Mouse (Mus musculus) heart, postnatal 0 days (tissue): ENCODE results near the gene Ccdc194. TPM values are rescaled to one million over a fixed set of nuclear protein-coding genes. Genes with fewer than 3 reads are reported as not detected.
"Not testable (repeated sequence)": the region's sequence is repeated elsewhere in the genome, so short reads cannot be mapped to it uniquely, and the experiment has no call there.

Source experiments
- ATAC-seq: fragments of 200-750 bp; cut with Nextera tagmentation; 2 replicates; pipeline ENCODE4 v1.8.0; 2017; ENCODE audit warnings: low read depth, moderate number of reproducible peaks, moderate library complexity; ENCODE audit not compliant: insufficient read depth
- DNase-seq: peaks from one replicate; pipeline ENCODE4 v3.0.0-alpha.2; 2016; ENCODE audit warnings: low spot score
- H3K27ac ChIP-seq: fragments of 300-500 bp; sonication (generic); 2 replicates; pipeline ENCODE4 v1.5.1; 2014; ENCODE audit warnings: low read depth, mild to moderate bottlenecking
- H3K27me3 ChIP-seq: fragments of 300-500 bp; sonication (generic); 2 replicates; pipeline ENCODE4 v1.6.1; 2014; ENCODE audit warnings: low read length, mixed read lengths; ENCODE audit not compliant: control insufficient read depth, insufficient read depth
- H3K36me3 ChIP-seq: fragments of 300-500 bp; sonication (generic); replicated peaks from 2 replicates; pipeline ENCODE4 v1.6.1; 2014; ENCODE audit warnings: low read length, mixed read lengths; ENCODE audit not compliant: control insufficient read depth, insufficient read depth
- H3K4me1 ChIP-seq: fragments of 300-500 bp; sonication (generic); 2 replicates; pipeline ENCODE4 v1.6.1; 2014; ENCODE audit warnings: antibody characterized with exemption; ENCODE audit not compliant: control insufficient read depth, insufficient read depth
- H3K4me2 ChIP-seq: fragments of 300-500 bp; sonication (generic); 2 replicates; pipeline ENCODE4 v1.6.1; 2014; ENCODE audit warnings: low read depth, mild to moderate bottlenecking, low read length, moderate library complexity
- H3K4me3 ChIP-seq: fragments of 300-500 bp; sonication (generic); 2 replicates; pipeline ENCODE4 v1.5.1; 2014; ENCODE audit warnings: low read depth, low read length
- H3K9ac ChIP-seq: fragments of 300-500 bp; sonication (generic); replicated peaks from 2 replicates; pipeline ENCODE4 v1.6.1; 2014; ENCODE audit warnings: low read depth, low read length, mixed read lengths
- H3K9me3 ChIP-seq: fragments of 300-500 bp; sonication (generic); replicated peaks from 2 replicates; pipeline ENCODE4 v1.6.1; 2016; ENCODE audit warnings: low read length; ENCODE audit not compliant: control insufficient read depth
- CTCF ChIP-seq: IDR thresholded peaks from 2 replicates; pipeline ENCODE4 v1.5.1; 2016; ENCODE audit warnings: antibody characterized with exemption, control low read depth, low read depth
- EP300 ChIP-seq: IDR thresholded peaks from 2 replicates; pipeline ENCODE4 v1.6.1; 2016; ENCODE audit warnings: antibody characterized with exemption, low read depth
- WGBS: fragments of 180-500 bp; shearing (Covaris S2); extraction: QIAGEN DNeasy Blood & Tissue Kit; methylation state at CpG from one replicate; pipeline ENCODE4 v1.1.7; 2014; 5-methylcytosine and 5-hydroxymethylcytosine counted together
- polyA plus RNA-seq: library from polyadenylated mRNA; unstranded; fragments of >200 nt; fragmentation: Nextera tagmentation; extraction: Ambion mirVana; gene quantifications from 2 replicates; pipeline ENCODE4 v1.2.1, GENCODE M21; 2015
- total RNA-seq: library from RNA; depleted of rRNA; stranded (reverse); fragments of >200 nt; gene quantifications from 2 replicates; pipeline ENCODE4 v1.2.3, GENCODE M21; 2014; ENCODE audit warnings: low replicate concordance

The Ccdc194 gene
- total and polyA plus RNA-seq, 2 experiments from 2014 or later: 0.12 TPM; not detected in 1

DNA sequence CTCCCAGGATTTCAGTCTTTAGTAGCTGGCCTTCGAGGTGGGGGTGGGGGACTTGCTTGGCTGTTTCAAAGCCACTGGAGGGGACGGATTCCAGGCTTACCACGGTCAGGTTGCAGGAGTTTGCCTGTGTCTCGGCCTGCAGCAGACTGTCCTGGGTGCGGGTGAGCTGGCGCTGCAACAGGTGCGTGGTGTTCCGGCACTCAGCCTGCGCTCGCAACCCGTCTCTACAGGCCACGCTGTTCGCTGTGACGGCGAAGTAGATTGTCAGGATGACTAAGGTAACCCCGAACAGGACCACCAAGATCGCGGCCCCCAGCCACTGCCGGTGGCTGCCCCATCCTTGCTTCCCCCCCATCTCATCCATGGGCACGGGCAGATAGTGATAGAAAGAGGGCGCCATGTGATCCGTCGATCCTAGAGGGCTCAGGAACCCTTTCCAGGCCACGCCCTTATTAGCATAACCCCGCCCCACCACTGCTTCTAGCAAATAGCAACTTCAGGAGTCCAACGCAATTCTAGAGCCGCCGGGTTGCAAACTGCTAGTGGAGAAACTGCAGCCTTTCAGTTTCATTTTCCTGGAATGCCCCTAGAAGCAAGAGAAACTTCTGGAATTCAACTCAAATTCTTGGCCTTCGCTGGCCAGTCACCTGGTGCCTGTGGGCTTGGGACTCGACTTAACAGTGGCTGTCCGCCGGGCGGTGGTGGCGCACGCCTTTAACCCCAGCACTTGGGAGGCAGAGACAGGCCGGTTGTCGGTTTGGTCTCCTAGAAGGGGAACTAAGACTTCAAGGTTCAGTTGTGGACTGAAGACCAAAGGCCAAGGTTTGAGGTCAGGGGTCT is 11.7 kb upstream of the Ccdc194 start, which contains the start of gene Bst2:
TSS of gene Bst2 (minus strand) at position 429 of the 840 bp plus-strand sequence.
- DNase-seq: peak; percentile 93
- H3K9me3 ChIP-seq: no peaks in the 10 kb centered on the region
- no peaks in the 10 kb centered on the region for H3K27me3 ChIP-seq
- H3K36me3 ChIP-seq: no peaks in the 10 kb centered on the region; the same call in 1 of the 2 replicates
- peaks cover 10% of the 10 kb centered on the region; the same call in 1 of the 2 replicates for H3K4me1 ChIP-seq
- H3K4me2 ChIP-seq: peak within 1 kb of the TSS; percentile 69
- H3K27ac ChIP-seq: peak within 1 kb of the TSS; percentile 77
- ATAC-seq: peak; percentile 90
- TF ChIP-seq CTCF (no peak), EP300 (no peak; the same call in 1 of the 2 replicates)
- WGBS: 3% methylated on average over 37 of the region's 37 CpGs
- H3K9ac ChIP-seq: peak within 1 kb of the TSS; percentile 56
- peak within 1 kb of the TSS; percentile 58 for H3K4me3 ChIP-seq

DNA sequence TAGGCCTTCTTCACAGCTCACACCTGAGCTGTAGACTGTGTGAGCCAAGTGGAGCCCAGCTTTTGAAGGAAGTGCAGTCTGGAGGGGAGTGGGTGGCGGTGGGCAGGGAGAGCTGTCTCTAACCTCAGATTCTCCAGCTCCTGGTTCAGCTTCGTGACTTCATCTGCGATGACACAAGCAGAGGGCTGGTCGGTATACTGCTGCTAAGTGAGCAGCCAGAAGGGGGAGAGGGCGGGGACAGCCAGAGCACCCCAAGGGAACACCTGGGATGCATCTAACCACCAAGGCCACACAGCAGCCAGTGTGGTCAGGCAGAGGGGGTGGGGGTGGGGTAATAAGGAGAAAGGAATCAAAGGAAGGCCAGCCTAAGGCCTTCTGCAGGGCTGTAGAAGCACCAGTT is 10.2 kb upstream of the Ccdc194 start:
- peak overlapping the region; percentile 69 for H3K4me2 ChIP-seq
- peaks cover 10% of the 10 kb centered on the region; the same call in 1 of the 2 replicates for H3K4me1 ChIP-seq
- DNase-seq (no peak), ATAC-seq (no peak)
- no peak overlapping the region for H3K27ac ChIP-seq
- H3K36me3 ChIP-seq: no peaks in the 10 kb centered on the region; the same call in 1 of the 2 replicates
- H3K27me3 ChIP-seq: no peaks in the 10 kb centered on the region
- peak overlapping the region; percentile 58 for H3K4me3 ChIP-seq
- peak overlapping the region; percentile 56; the same call in 1 of the 2 replicates for H3K9ac ChIP-seq
- TF ChIP-seq CTCF (no peak), EP300 (no peak)
- 68% methylated on average over 5 of the region's 5 CpGs for WGBS
- no peaks in the 10 kb centered on the region for H3K9me3 ChIP-seq

DNA sequence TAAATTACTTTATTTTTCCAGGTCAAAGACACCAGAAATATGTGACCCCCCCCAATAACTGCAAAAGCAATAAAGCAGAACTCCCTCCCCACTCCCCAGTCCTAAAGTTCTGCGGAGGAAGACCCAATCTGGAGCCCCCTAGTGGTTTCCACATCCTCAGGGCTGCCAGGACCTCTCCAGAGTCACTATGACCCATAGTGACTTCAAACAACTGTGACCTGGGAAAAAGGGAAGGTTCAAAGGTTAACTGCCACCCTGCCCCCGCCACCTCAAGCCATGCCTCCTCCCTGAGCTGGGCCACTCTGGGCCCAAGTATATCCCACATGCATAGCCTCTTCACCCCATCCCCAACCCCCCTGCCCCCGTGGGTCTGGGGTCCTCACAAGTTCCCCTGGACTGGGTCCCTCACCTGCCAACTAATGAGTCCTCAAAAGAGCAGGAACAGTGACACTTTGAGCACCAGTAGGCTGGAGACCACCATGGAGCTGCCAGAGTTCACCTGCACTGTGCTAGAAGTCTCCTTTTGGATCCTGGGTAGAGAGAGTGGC is 8.8 kb upstream of the Ccdc194 start:
- H3K36me3 ChIP-seq: no peaks in the 10 kb centered on the region; the same call in 1 of the 2 replicates
- H3K4me2 ChIP-seq: no peak overlapping the region
- ATAC-seq (no peak), DNase-seq (no peak)
- H3K27me3 ChIP-seq: no peaks in the 10 kb centered on the region
- peak; percentile 11; the same call in 1 of the 2 replicates for TF ChIP-seq CTCF
- no peak for TF ChIP-seq EP300
- no peaks in the 10 kb centered on the region for H3K9me3 ChIP-seq
- H3K27ac ChIP-seq: no peak overlapping the region
- H3K4me3 ChIP-seq: no peak overlapping the region
- WGBS: 44% methylated on average over 3 of the region's 3 CpGs
- no peak overlapping the region for H3K9ac ChIP-seq
- H3K4me1 ChIP-seq: peaks cover 10% of the 10 kb centered on the region; the same call in 1 of the 2 replicates

DNA sequence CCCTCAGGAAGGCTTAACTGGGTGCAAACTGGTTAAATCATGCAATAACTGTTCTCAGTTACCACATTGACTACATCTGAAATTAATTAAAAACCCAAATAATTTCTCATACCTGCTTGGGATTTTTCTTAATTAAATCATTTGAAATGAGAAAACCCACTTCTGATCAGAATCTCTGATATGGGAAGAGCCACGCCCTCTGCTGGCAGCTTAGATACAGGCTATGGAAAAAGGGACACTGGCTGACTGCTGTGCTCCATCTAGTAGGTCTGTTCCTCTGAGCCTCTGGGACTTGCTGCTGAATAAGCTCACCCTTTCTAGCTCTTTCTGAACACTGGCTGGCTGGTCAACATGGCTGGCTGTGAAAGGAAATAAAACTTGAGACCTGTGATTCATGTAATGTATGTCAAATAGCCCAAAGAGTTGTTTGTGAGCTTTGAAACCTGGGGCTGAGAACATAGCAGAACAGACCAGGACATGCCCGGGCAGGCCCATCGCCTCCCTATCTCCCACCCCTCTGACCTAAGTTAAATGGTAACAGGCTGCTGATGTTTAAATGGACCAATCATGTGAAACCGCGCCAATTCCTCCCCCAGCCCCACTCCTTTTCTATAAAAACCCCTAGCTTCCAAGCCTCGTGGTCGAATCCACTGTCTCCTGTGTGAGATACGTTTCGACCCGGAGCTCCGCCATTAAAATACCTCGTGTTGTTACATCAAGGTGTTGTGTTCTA is 5.4 kb upstream of the Ccdc194 start:
- 63% methylated on average over 4 of the region's 12 CpGs for WGBS
- ATAC-seq, DNase-seq: not testable (repeated sequence)

DNA sequence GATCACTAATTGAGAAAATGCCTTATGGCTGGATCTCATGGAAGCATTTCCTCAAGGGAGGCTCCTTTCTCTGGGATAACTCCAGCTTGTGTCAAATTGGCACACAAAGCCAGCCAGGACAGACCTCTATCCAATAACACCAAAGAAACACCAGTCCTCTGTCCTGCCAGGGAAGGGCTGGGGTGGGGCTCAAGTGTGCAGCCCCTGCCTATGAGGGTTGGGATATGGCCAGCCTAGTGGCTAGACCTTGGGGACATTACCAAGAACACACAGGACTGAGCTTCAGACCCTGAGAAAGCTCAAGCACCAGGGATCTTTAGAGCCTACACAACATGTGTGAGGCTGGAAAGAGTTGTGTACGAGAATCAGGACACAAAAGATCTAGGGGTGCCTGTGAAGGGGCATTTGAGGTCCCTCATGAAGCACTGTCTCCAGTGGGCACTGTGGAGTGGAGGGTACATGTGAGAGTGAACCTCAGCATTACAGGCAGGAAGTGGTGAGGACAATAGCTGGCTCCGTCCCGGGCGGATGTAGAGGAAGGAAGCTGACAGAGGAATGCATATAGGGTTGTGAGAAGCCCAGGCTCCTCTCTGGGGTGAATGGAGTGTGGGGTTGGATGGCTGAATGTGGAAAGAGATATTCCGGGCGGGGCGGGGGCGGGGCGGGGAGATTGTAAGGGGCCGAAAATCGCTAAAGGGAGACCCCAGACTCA is 3.0 kb upstream of the Ccdc194 start:
- Histone ChIP-seq H3K4me1 (peaks cover 19% of the 10 kb centered on the region), H3K9ac (no peak overlapping the region), H3K9me3 (no peaks in the 10 kb centered on the region), H3K27ac (peak overlapping the region; percentile 96), H3K36me3 (no peaks in the 10 kb centered on the region), H3K4me2 (no peak overlapping the region), H3K27me3 (peaks cover 8% of the 10 kb centered on the region), H3K4me3 (no peak overlapping the region)
- 58% methylated on average over 11 of the region's 11 CpGs for WGBS
- peak; percentile 71 for DNase-seq
- peak; percentile 75 for ATAC-seq
- TF ChIP-seq CTCF (no peak), EP300 (peak; percentile 18; the same call in 1 of the 2 replicates)

More for the DNA sequence above, 5.4 kb upstream of the Ccdc194 start:
- not testable (repeated sequence) for H3K9me3 ChIP-seq, H3K36me3 ChIP-seq, H3K4me2 ChIP-seq, H3K27ac ChIP-seq, H3K9ac ChIP-seq, H3K27me3 ChIP-seq, H3K4me3 ChIP-seq
- TF ChIP-seq CTCF: peak; percentile 26; the same call in 1 of the 2 replicates
- peaks cover 24% of the 10 kb centered on the region for H3K4me1 ChIP-seq
